ENCODE assay signal across 14 mouse cellular contexts in the genomic region with DNA sequence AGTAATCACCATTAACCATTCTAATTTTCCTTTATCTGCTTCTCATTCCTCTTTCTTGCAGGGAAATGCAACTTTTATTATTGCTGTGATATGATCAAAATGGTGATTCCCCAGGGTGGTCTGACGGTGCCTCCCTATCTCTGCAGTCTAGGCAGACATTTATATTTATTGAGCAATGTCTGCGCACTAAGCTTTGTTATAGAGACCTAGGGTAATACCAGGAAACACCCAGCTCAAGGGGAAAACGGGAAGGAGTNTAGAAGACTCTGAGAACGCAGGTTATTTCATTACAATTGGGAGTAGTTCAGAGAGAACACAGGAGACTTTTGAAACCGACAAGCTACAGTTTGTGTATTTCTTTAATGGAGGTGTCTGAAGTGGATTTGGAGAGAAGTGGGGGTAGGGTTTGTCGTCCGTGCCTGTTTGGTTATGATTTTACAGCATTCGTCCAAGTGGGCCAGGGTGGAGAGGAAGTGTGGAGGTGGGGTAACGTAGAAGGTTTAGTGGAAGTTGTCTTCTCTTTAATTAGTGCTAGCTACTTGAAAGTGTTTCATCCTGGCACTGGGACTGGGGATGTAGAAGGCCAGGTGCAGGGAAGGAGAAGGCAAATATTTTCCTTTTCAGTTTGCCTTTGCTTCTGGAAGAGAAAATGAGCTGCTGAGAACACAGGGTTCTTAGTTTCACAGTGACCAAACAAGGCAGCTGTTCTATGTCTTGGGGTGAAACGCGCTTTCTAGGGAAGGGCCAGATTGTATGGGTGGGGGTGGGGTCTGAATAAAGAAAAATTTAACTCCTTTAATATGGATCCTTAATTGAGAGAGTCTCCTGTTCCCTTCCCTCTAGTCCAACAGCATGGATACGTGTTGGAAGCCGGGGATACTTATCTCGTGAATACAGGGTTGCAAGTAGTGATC. TPM values are rescaled to one million over a fixed set of nuclear protein-coding genes. Genes with fewer than 3 reads are reported as not detected.
A peak's percentile ranks its signal among the peaks of the same experiment; 100 is the strongest.
DNase-seq lines count a peak whose midpoint lies in the region; ATAC-seq and TF ChIP-seq lines count a peak whose summit lies in the region.
"Had no signal": no experiment of that assay in that cellular context is flagged by ENCODE, and none has a peak within 500 bp of the region (broad histone marks: within the 10 kb centered on the region; RNA-seq: fewer than 3 reads in every experiment).

No protein-coding gene starts in this region.

- dilution Hi-C loops in CH12.LX (cut with MboI; ENCODE audit: extremely low pct_ligation_motif_present, extremely low pct_unique_long_range_greater_than_20kb, low sequenced_read_pairs), result no loop called here

- H3K9ac ChIP-seq in hindbrain, postnatal 0 days (replicated peaks; ENCODE audit: low read length), result no peak overlapping the region
- H3K9ac ChIP-seq in hindbrain, embryonic 11.5 days (ENCODE audit: low read depth, low read length), result no peak overlapping the region
- H3K9ac ChIP-seq in CH12.LX (ENCODE audit: insufficient read depth, low read depth), result no peak overlapping the region
- H3K9ac ChIP-seq: midbrain, embryonic 12.5 days; neural tube, embryonic 15.5 days had no signal

- no peak for DNase-seq in hindbrain, postnatal 0 days (ENCODE audit: low spot score)
- no peak for DNase-seq in hindbrain, embryonic 11.5 days (ENCODE audit: low spot score)
- DNase-seq in CH12.LX (ENCODE audit: extremely low read depth), result no peak
- peak; percentile 31 for DNase-seq in lung, postnatal 25 days (ENCODE audit: low spot score)
- no peak for DNase-seq in cerebellum, postnatal 14 days
- no peak for DNase-seq in thymus, adult 18-20 months
- no peak for DNase-seq in layer of hippocampus, adult 8-10 months (ENCODE audit: low spot score in 2 of 2)
- DNase-seq: embryo, embryonic 11 days; gastrocnemius, postnatal 36 days had no signal

- TF ChIP-seq POLR2A in CH12.LX (IDR thresholded peaks at IDR 0.05; ENCODE audit: low read depth, low read length), result no peak

- no peak for TF ChIP-seq CTCF in hindbrain, postnatal 0 days (IDR thresholded peaks at IDR 0.05; ENCODE audit: low read depth)
- TF ChIP-seq CTCF in CH12.LX (conservative IDR thresholded peaks at IDR 0.05 in 1 of 2, IDR thresholded peaks at IDR 0.05 in 1 of 2; ENCODE audit: low read depth in 2 of 2, low read length in 2 of 2), result no peak

- no peaks in the 10 kb centered on the region for H3K27me3 ChIP-seq in hindbrain, postnatal 0 days (ENCODE audit: insufficient read depth, low read length)
- no peaks in the 10 kb centered on the region for H3K27me3 ChIP-seq in hindbrain, embryonic 11.5 days (ENCODE audit: control insufficient read depth, insufficient read depth, low read length)
- H3K27me3 ChIP-seq in CH12.LX (replicated peaks), result no peaks in the 10 kb centered on the region
- H3K27me3 ChIP-seq: midbrain, embryonic 12.5 days; neural tube, embryonic 15.5 days had no signal

- TF ChIP-seq RAD21 in CH12.LX (IDR thresholded peaks at IDR 0.05; ENCODE audit: low read depth, low read length), result no peak

- peaks cover 8% of the 10 kb centered on the region; the same call in 1 of the 2 replicates for H3K79me2 ChIP-seq in CH12.LX (replicated peaks; ENCODE audit: control insufficient read depth, extremely low read depth, insufficient read depth, poor library complexity, severe bottlenecking)

- no peaks in the 10 kb centered on the region for H3K9me3 ChIP-seq in hindbrain, postnatal 0 days (ENCODE audit: low read length)
- no peaks in the 10 kb centered on the region for H3K9me3 ChIP-seq in hindbrain, embryonic 11.5 days (ENCODE audit: control insufficient read depth, low read length)
- no peaks in the 10 kb centered on the region for H3K9me3 ChIP-seq in CH12.LX (replicated peaks; ENCODE audit: low read length)
- H3K9me3 ChIP-seq: midbrain, embryonic 12.5 days; neural tube, embryonic 15.5 days had no signal

- ATAC-seq in hindbrain, postnatal 0 days, result no peak
- ATAC-seq in hindbrain, embryonic 11.5 days (ENCODE audit: low FRiP score), result no peak
- peak; percentile 32 to 42; a peak in 3 of 4 replicates for ATAC-seq in hematopoietic stem cell, adult 5-6 weeks (replicated peaks in 1 of 2; ENCODE audit: insufficient read depth in 1 of 2, low FRiP score in 2 of 2, low TSS enrichment in 1 of 2, low read depth in 1 of 2, poor library complexity in 2 of 2, severe bottlenecking in 2 of 2)
- ATAC-seq: hindbrain, embryonic 16.5 days had no signal

- H3K4me1 ChIP-seq in hindbrain, postnatal 0 days (ENCODE audit: insufficient read depth, low read length), result no peaks in the 10 kb centered on the region
- H3K4me1 ChIP-seq in hindbrain, embryonic 11.5 days (replicated peaks; ENCODE audit: control insufficient read depth, insufficient read depth, low read length), result no peaks in the 10 kb centered on the region
- peaks cover 4 to 26% of the 10 kb centered on the region in 2 experiments; a peak in 2 of 4 replicates for H3K4me1 ChIP-seq in CH12.LX (ENCODE audit: control insufficient read depth in 1 of 2, insufficient read depth in 2 of 2)
- H3K4me1 ChIP-seq: midbrain, embryonic 12.5 days; neural tube, embryonic 15.5 days had no signal

- TF ChIP-seq EP300 in CH12.LX (IDR thresholded peaks at IDR 0.05; ENCODE audit: low read length), result no peak

- H3K27ac ChIP-seq in hindbrain, postnatal 0 days, result no peak overlapping the region
- H3K27ac ChIP-seq in hindbrain, embryonic 11.5 days (ENCODE audit: low read depth, low read length), result no peak overlapping the region
- H3K27ac ChIP-seq in CH12.LX (ENCODE audit: insufficient read depth, low read depth), result 0 out of 2 replicates have a peak overlapping the region, but pooled peaks have one; percentile 20
- H3K27ac ChIP-seq: midbrain, embryonic 12.5 days; neural tube, embryonic 15.5 days had no signal

- H3K4me3 ChIP-seq in hindbrain, postnatal 0 days (ENCODE audit: low read length), result no peak overlapping the region
- no peak overlapping the region for H3K4me3 ChIP-seq in hindbrain, embryonic 11.5 days (ENCODE audit: low read depth, low read length)
- no peak overlapping the region for H3K4me3 ChIP-seq in CH12.LX (replicated peaks in 1 of 3; ENCODE audit: low read depth in 2 of 3, low read length in 2 of 3, poor library complexity in 1 of 3)
- H3K4me3 ChIP-seq: midbrain, embryonic 12.5 days; neural tube, embryonic 15.5 days had no signal

- in situ Hi-C loops in CH12.LX (cut with MboI; ENCODE audit: low pct_ligation_motif_present, low pct_unique_long_range_greater_than_20kb, low sequenced_read_pairs), result no loop called here

- H3K36me3 ChIP-seq in hindbrain, postnatal 0 days (ENCODE audit: insufficient read depth, low read length), result no peaks in the 10 kb centered on the region
- no peaks in the 10 kb centered on the region for H3K36me3 ChIP-seq in hindbrain, embryonic 11.5 days (ENCODE audit: control insufficient read depth, insufficient read depth, low read length)
- H3K36me3 ChIP-seq in CH12.LX (replicated peaks in 1 of 2; ENCODE audit: control insufficient read depth in 1 of 2, insufficient read depth in 1 of 2, low read length in 1 of 2), result peaks cover 0 to 14% of the 10 kb centered on the region in 2 experiments
- H3K36me3 ChIP-seq: midbrain, embryonic 12.5 days; neural tube, embryonic 15.5 days had no signal

- H3K4me2 ChIP-seq in hindbrain, postnatal 0 days (ENCODE audit: low read depth, low read length), result 0 out of 2 replicates have a peak overlapping the region, but pooled peaks have one; percentile 16
- no peak overlapping the region for H3K4me2 ChIP-seq in hindbrain, embryonic 11.5 days (replicated peaks; ENCODE audit: low read depth, low read length)
- peak overlapping the region; percentile 89 for H3K4me2 ChIP-seq in CH12.LX (ENCODE audit: insufficient read depth, low read depth, poor library complexity, severe bottlenecking)
- H3K4me2 ChIP-seq: midbrain, embryonic 12.5 days; neural tube, embryonic 15.5 days had no signal

- 73% methylated on average over 14 of the region's 14 CpGs for WGBS in hindbrain, postnatal 0 days
- WGBS in hindbrain, embryonic 11.5 days, result 79% methylated on average over 14 of the region's 14 CpGs

TF ChIP-seq in CH12.LX, 34 proteins besides CTCF, POLR2A, EP300 and RAD21:
- TF ChIP-seq JUN (IDR thresholded peaks at IDR 0.05; ENCODE audit: insufficient read depth, low read depth, low read length) (no peak), KAT2A (IDR thresholded peaks at IDR 0.05; ENCODE audit: insufficient replicate concordance, low read length) (no peak), E2F4 (IDR thresholded peaks at IDR 0.05; ENCODE audit: insufficient replicate concordance, low read depth, low read length) (no peak), ELF1 (IDR thresholded peaks at IDR 0.05; ENCODE audit: low read depth, low read length) (no peak), MAFK (IDR thresholded peaks at IDR 0.05; ENCODE audit: insufficient replicate concordance, low read length) (no peak), IRF4 (IDR thresholded peaks at IDR 0.05; ENCODE audit: low read depth, low read length) (no peak; the same call in 1 of the 2 replicates), NELFE (IDR thresholded peaks at IDR 0.05; ENCODE audit: low read depth, low read length) (no peak), SIN3A (IDR thresholded peaks at IDR 0.05; ENCODE audit: low read length) (no peak), ZKSCAN1 (IDR thresholded peaks at IDR 0.05; ENCODE audit: borderline replicate concordance, low read depth, low read length) (no peak), USF1 (IDR thresholded peaks at IDR 0.05; ENCODE audit: low read depth, low read length) (no peak), ZMIZ1 (IDR thresholded peaks at IDR 0.05; ENCODE audit: low read depth, low read length) (no peak), ZNF384 (IDR thresholded peaks at IDR 0.05; ENCODE audit: low read depth, low read length) (no peak), MXI1 (IDR thresholded peaks at IDR 0.05; ENCODE audit: low read depth, low read length) (no peak)

RNA-seq across cellular contexts. Expression of gene Ints6l, which starts 7.6 kb away (rescaled TPM):
- 20.4 and 22.7 TPM in 2 replicates for total RNA-seq in hindbrain, postnatal 0 days (2014; rRNA removed)
- polyA plus RNA-seq in hindbrain, postnatal 0 days (2015; fragmentation: Nextera tagmentation; extraction: Ambion mirVana), result 13.2 and 15.9 TPM in 2 replicates
- 24.7 and 25.8 TPM in 2 replicates for polyA plus RNA-seq in hindbrain, embryonic 11.5 days (2014; fragmentation: Nextera tagmentation; extraction: Ambion mirVana)
- total RNA-seq in CH12.LX (2012; rRNA removed), result 14.2 and 19.4 TPM in 2 replicates
- 42.7 and 44.9 TPM in 2 replicates for total RNA-seq in CH12.LX (2014; rRNA removed)
- 25.5 TPM in 2 replicates for polyA plus RNA-seq in CH12.LX (2012; ENCODE audit: insufficient read length, low read depth)
- total RNA-seq in hematopoietic stem cell, adult 5-6 weeks (2017), result 97.6 and 109 TPM in 2 replicates
- total RNA-seq in layer of hippocampus, adult 8-10 months (2022), result 10 to 100 TPM; 30.0 to 49.3 (median 38.8) TPM

RNA-seq across cellular contexts. Expression of gene Gm2174, which starts 14.5 kb away (rescaled TPM):
- not detected in 2 replicates for total RNA-seq in hindbrain, postnatal 0 days (2014; rRNA removed)
- 2.8 TPM in 1 of 2 replicates, not detected in the other for polyA plus RNA-seq in hindbrain, postnatal 0 days (2015; fragmentation: Nextera tagmentation; extraction: Ambion mirVana)
- 1.6 and 2.4 TPM in 2 replicates for polyA plus RNA-seq in hindbrain, embryonic 11.5 days (2014; fragmentation: Nextera tagmentation; extraction: Ambion mirVana)
- total RNA-seq in CH12.LX (2012; rRNA removed) (1.5 and 1.6 TPM in 2 replicates), CH12.LX (2014; rRNA removed) (not detected in 2 replicates)
- polyA plus RNA-seq in CH12.LX (2012; ENCODE audit: insufficient read length, low read depth), result not detected in 2 replicates
- total RNA-seq in hematopoietic stem cell, adult 5-6 weeks (2017), result 33.8 and 369 TPM in 2 replicates
- not detected for total RNA-seq in layer of hippocampus, adult 8-10 months (2022)
- total RNA-seq: gastrocnemius, postnatal 36 days; left cerebral cortex, adult 8-10 months had no signal
- polyA plus RNA-seq: midbrain, embryonic 12.5 days had no signal

Comparison
In these comparisons a context has a peak if more than half of its experiments do, and no peak if none do; other contexts are left out.
1. ATAC-seq: peak in hematopoietic stem cell, adult 5-6 weeks (2 of 2); none in hindbrain, postnatal 0 days (single experiment) and hindbrain, embryonic 11.5 days (single experiment).
2. RNA of gene Gm2174, which starts 14.5 kb away (total RNA-seq): 33.8 to 369 TPM in hematopoietic stem cell, adult 5-6 weeks; 1.5 to 1.6 TPM in CH12.LX, not detected in layer of hippocampus, adult 8-10 months and not detected in hindbrain, postnatal 0 days; every median in the first group is over 10 times any median in the second.